Mouse (Mus musculus): ENCODE measurements around the gene Tnfrsf1b. TPM values are rescaled to one million over a fixed set of nuclear protein-coding genes. Genes with fewer than 3 reads are reported as not detected.

Tnfrsf1b gene
- polyA plus RNA-seq, 1 experiment from 2014 or later: 2.4 TPM

GRCm38 (mm10) chr4:145278231-145278630 is 31.6 kb upstream of the Tnfrsf1b start:
- ATAC-seq (ENCODE audit: low FRiP score): no peak
- H3K27ac ChIP-seq (ENCODE audit: low read depth, low read length): no peak overlapping the region
- no peaks in the 10 kb centered on the region for H3K9me3 ChIP-seq (ENCODE audit: control insufficient read depth, low read length)
- no peak for DNase-seq (ENCODE audit: low spot score, missing footprints)
- 88% methylated on average over 2 of the region's 2 CpGs for WGBS
- no peak overlapping the region for H3K4me2 ChIP-seq
- H3K4me1 ChIP-seq (ENCODE audit: control insufficient read depth, insufficient read depth, low read length): no peaks in the 10 kb centered on the region
- H3K27me3 ChIP-seq (ENCODE audit: control insufficient read depth, insufficient read depth, low read length): no peaks in the 10 kb centered on the region
- H3K36me3 ChIP-seq (ENCODE audit: control insufficient read depth, insufficient read depth, low read length): no peaks in the 10 kb centered on the region
- H3K4me3 ChIP-seq (ENCODE audit: low read depth, low read length): no peak overlapping the region
- H3K9ac ChIP-seq (ENCODE audit: low read length): no peak overlapping the region

DNA sequence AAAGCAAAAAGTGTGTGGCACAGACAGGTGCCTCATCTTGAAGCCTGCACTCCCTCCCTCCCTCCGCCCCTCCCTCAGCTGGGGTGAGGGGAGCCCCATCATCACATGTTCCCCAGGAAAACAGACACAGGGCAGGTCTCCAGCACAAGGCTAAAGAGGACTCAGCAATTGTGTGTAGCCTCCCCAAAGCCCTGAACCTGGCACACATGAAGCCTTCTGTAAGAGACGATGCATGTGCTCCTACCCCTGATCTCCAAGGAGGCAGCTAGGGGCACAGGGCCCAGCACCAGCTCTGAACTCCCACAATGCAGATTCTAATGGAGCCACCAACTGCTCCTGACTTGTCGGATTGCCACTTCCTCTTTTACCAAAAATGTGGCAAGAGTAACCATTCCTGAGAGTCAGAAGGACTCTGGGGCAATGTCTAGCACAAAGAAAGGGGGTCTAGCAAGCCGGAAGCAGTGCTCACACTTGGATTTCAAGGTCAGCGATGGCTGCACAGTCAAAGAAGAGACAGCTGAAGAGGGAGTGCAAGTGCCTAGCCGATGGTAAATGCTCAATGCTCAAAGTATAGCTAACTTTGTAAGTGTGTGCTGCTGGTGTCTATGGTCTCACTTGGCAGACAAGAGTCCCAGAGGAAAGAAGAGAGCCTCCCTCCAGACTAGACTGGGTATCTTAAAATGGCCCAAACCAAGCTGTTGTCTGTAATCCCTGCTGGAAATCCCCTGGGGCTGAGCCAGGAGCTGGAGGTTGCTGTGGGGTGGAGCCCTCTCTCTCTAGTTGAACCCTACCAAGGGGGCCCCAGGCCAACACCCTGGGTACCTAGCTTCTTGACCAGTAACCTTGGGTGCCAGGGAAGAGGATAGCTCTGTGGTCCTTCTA is 29.9 kb upstream of the Tnfrsf1b start:
- Histone ChIP-seq H3K27me3 (ENCODE audit: control insufficient read depth, insufficient read depth, low read length) (no peaks in the 10 kb centered on the region), H3K4me2 (no peak overlapping the region), H3K4me1 (ENCODE audit: control insufficient read depth, insufficient read depth, low read length) (no peaks in the 10 kb centered on the region), H3K9me3 (ENCODE audit: control insufficient read depth, low read length) (no peaks in the 10 kb centered on the region), H3K9ac (ENCODE audit: low read length) (no peak overlapping the region), H3K27ac (ENCODE audit: low read depth, low read length) (no peak overlapping the region), H3K4me3 (ENCODE audit: low read depth, low read length) (no peak overlapping the region), H3K36me3 (ENCODE audit: control insufficient read depth, insufficient read depth, low read length) (no peaks in the 10 kb centered on the region)
- 84% methylated on average over 6 of the region's 6 CpGs for WGBS
- ATAC-seq (ENCODE audit: low FRiP score) (no peak), DNase-seq (ENCODE audit: low spot score, missing footprints) (no peak)

- no peaks in the 10 kb centered on the region for H3K36me3 ChIP-seq (ENCODE audit: control insufficient read depth, insufficient read depth, low read length)
- H3K4me3 ChIP-seq (ENCODE audit: low read depth, low read length): no peak overlapping the region
- H3K4me2 ChIP-seq: no peak overlapping the region
- ATAC-seq (ENCODE audit: low FRiP score): no peak
- no peaks in the 10 kb centered on the region for H3K9me3 ChIP-seq (ENCODE audit: control insufficient read depth, low read length)
- WGBS: 91% methylated on average over 5 of the region's 5 CpGs
- H3K27ac ChIP-seq (ENCODE audit: low read depth, low read length): no peak overlapping the region
- DNase-seq (ENCODE audit: low spot score, missing footprints): no peak
- no peaks in the 10 kb centered on the region for H3K4me1 ChIP-seq (ENCODE audit: control insufficient read depth, insufficient read depth, low read length)
- H3K27me3 ChIP-seq (ENCODE audit: control insufficient read depth, insufficient read depth, low read length): no peaks in the 10 kb centered on the region
- H3K9ac ChIP-seq (ENCODE audit: low read length): no peak overlapping the region
Measured at GRCm38 (mm10) chr4:145274887-145275286, 28.2 kb upstream of the Tnfrsf1b start.

- ATAC-seq (ENCODE audit: low FRiP score) (no peak), DNase-seq (ENCODE audit: low spot score, missing footprints) (no peak)
- Histone ChIP-seq H3K36me3 (ENCODE audit: control insufficient read depth, insufficient read depth, low read length) (no peaks in the 10 kb centered on the region), H3K9ac (ENCODE audit: low read length) (no peak overlapping the region), H3K4me1 (ENCODE audit: control insufficient read depth, insufficient read depth, low read length) (no peaks in the 10 kb centered on the region), H3K4me2 (no peak overlapping the region), H3K27me3 (ENCODE audit: control insufficient read depth, insufficient read depth, low read length) (no peaks in the 10 kb centered on the region), H3K27ac (ENCODE audit: low read depth, low read length) (no peak overlapping the region), H3K4me3 (ENCODE audit: low read depth, low read length) (no peak overlapping the region), H3K9me3 (ENCODE audit: control insufficient read depth, low read length) (no peaks in the 10 kb centered on the region)
- 84% methylated on average over 5 of the region's 5 CpGs for WGBS
Measured at GRCm38 (mm10) chr4:145273923-145274322, 27.3 kb upstream of the Tnfrsf1b start.

DNA sequence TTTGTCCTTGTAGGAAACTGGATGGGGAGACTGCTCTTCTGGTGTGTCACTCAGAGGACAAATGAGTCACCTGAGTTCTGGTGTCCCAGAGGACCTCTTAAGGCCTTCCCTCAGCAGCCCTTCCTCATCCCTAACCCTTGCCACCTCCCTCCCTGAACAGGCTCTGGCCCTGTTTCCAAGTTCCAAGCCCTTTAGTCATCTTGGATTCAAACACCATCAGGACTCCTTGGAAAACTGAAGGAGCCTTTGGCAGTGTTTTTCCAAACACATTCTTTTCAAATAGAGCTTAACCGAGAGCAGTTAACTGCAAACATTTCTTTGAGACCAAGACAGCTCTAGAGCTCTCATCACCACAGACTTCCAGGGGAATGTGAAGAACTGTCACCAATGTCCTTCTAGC is 26.1 kb upstream of the Tnfrsf1b start:
- no peak for DNase-seq (ENCODE audit: low spot score, missing footprints)
- 80% methylated on average over 1 of the region's 1 CpGs for WGBS
- no peaks in the 10 kb centered on the region for H3K9me3 ChIP-seq (ENCODE audit: control insufficient read depth, low read length)
- no peak for ATAC-seq (ENCODE audit: low FRiP score)
- H3K4me2 ChIP-seq: no peak overlapping the region
- H3K4me1 ChIP-seq (ENCODE audit: control insufficient read depth, insufficient read depth, low read length): no peaks in the 10 kb centered on the region
- no peaks in the 10 kb centered on the region for H3K36me3 ChIP-seq (ENCODE audit: control insufficient read depth, insufficient read depth, low read length)
- no peak overlapping the region for H3K9ac ChIP-seq (ENCODE audit: low read length)
- no peak overlapping the region for H3K27ac ChIP-seq (ENCODE audit: low read depth, low read length)
- no peaks in the 10 kb centered on the region for H3K27me3 ChIP-seq (ENCODE audit: control insufficient read depth, insufficient read depth, low read length)
- no peak overlapping the region for H3K4me3 ChIP-seq (ENCODE audit: low read depth, low read length)

DNA sequence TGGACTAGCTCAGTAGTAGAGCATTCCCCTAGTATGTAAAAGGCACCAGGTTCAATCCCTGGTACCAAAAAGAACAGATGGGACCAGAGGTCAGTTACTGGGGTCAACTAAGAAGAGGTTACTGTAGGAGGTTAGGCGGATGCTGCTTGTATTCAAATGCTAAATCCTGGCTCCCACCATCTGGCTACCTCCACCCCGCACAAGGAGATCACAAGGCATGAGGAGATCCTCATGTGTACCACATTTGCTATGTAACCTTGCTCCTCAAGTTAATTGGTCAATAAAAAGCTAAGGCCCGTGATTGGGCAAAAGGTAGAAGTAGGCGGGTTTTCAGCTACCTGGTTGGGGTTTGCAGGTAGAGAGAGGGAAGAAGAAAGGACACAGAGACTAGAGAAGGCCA is 25.0 kb upstream of the Tnfrsf1b start:
- H3K27ac ChIP-seq (ENCODE audit: low read depth, low read length): no peak overlapping the region
- H3K36me3 ChIP-seq (ENCODE audit: control insufficient read depth, insufficient read depth, low read length): no peaks in the 10 kb centered on the region
- H3K4me2 ChIP-seq: no peak overlapping the region
- DNase-seq (ENCODE audit: low spot score, missing footprints) (no peak), ATAC-seq (ENCODE audit: low FRiP score) (no peak)
- WGBS: 71% methylated on average over 4 of the region's 4 CpGs
- no peak overlapping the region for H3K4me3 ChIP-seq (ENCODE audit: low read depth, low read length)
- H3K9me3 ChIP-seq (ENCODE audit: control insufficient read depth, low read length): no peaks in the 10 kb centered on the region
- no peaks in the 10 kb centered on the region for H3K4me1 ChIP-seq (ENCODE audit: control insufficient read depth, insufficient read depth, low read length)
- no peak overlapping the region for H3K9ac ChIP-seq (ENCODE audit: low read length)
- H3K27me3 ChIP-seq (ENCODE audit: control insufficient read depth, insufficient read depth, low read length): no peaks in the 10 kb centered on the region

- Histone ChIP-seq H3K9ac (ENCODE audit: low read length) (no peak overlapping the region), H3K36me3 (ENCODE audit: control insufficient read depth, insufficient read depth, low read length) (no peaks in the 10 kb centered on the region), H3K4me2 (no peak overlapping the region), H3K4me3 (ENCODE audit: low read depth, low read length) (no peak overlapping the region), H3K27ac (ENCODE audit: low read depth, low read length) (no peak overlapping the region), H3K4me1 (ENCODE audit: control insufficient read depth, insufficient read depth, low read length) (no peaks in the 10 kb centered on the region), H3K27me3 (ENCODE audit: control insufficient read depth, insufficient read depth, low read length) (no peaks in the 10 kb centered on the region), H3K9me3 (ENCODE audit: control insufficient read depth, low read length) (no peaks in the 10 kb centered on the region)
- DNase-seq (ENCODE audit: low spot score, missing footprints): no peak
- no peak for ATAC-seq (ENCODE audit: low FRiP score)
- WGBS: 86% methylated on average over 5 of the region's 5 CpGs
Measured at GRCm38 (mm10) chr4:145270136-145270535, 23.5 kb upstream of the Tnfrsf1b start.

GRCm38 (mm10) chr4:145267631-145268110 is 21.0 kb upstream of the Tnfrsf1b start:
- H3K27ac ChIP-seq (ENCODE audit: low read depth, low read length): no peak overlapping the region
- H3K4me3 ChIP-seq (ENCODE audit: low read depth, low read length): no peak overlapping the region
- H3K36me3 ChIP-seq (ENCODE audit: control insufficient read depth, insufficient read depth, low read length): no peaks in the 10 kb centered on the region
- 83% methylated on average over 4 of the region's 4 CpGs for WGBS
- H3K9ac ChIP-seq (ENCODE audit: low read length): no peak overlapping the region
- H3K9me3 ChIP-seq (ENCODE audit: control insufficient read depth, low read length): no peaks in the 10 kb centered on the region
- H3K4me2 ChIP-seq: no peak overlapping the region
- no peaks in the 10 kb centered on the region for H3K27me3 ChIP-seq (ENCODE audit: control insufficient read depth, insufficient read depth, low read length)
- DNase-seq (ENCODE audit: low spot score, missing footprints) (no peak), ATAC-seq (ENCODE audit: low FRiP score) (no peak)
- H3K4me1 ChIP-seq (ENCODE audit: control insufficient read depth, insufficient read depth, low read length): no peaks in the 10 kb centered on the region

- ATAC-seq (ENCODE audit: low FRiP score): no peak
- Histone ChIP-seq H3K4me1 (ENCODE audit: control insufficient read depth, insufficient read depth, low read length) (no peaks in the 10 kb centered on the region), H3K36me3 (ENCODE audit: control insufficient read depth, insufficient read depth, low read length) (no peaks in the 10 kb centered on the region), H3K9me3 (ENCODE audit: control insufficient read depth, low read length) (no peaks in the 10 kb centered on the region), H3K27ac (ENCODE audit: low read depth, low read length) (no peak overlapping the region), H3K4me3 (ENCODE audit: low read depth, low read length) (no peak overlapping the region), H3K9ac (ENCODE audit: low read length) (no peak overlapping the region), H3K4me2 (no peak overlapping the region), H3K27me3 (ENCODE audit: control insufficient read depth, insufficient read depth, low read length) (no peaks in the 10 kb centered on the region)
- no peak for DNase-seq (ENCODE audit: low spot score, missing footprints)
- WGBS: 86% methylated on average over 4 of the region's 4 CpGs
Measured at GRCm38 (mm10) chr4:145266505-145266904, 19.8 kb upstream of the Tnfrsf1b start.

All from midbrain, embryonic 11.5 days (tissue).